Mouse (Mus musculus): ENCODE results near the gene Ltn1. TPM values are rescaled to one million over a fixed set of nuclear protein-coding genes. Genes with fewer than 3 reads are reported as not detected.
A peak's percentile ranks its signal among the peaks of the same experiment; 100 is the strongest.

The Ltn1 gene
- 5.2 and 6.9 TPM in 2 replicates for polyA plus RNA-seq (2015; fragmentation: Nextera tagmentation; extraction: Ambion mirVana)

DNA sequence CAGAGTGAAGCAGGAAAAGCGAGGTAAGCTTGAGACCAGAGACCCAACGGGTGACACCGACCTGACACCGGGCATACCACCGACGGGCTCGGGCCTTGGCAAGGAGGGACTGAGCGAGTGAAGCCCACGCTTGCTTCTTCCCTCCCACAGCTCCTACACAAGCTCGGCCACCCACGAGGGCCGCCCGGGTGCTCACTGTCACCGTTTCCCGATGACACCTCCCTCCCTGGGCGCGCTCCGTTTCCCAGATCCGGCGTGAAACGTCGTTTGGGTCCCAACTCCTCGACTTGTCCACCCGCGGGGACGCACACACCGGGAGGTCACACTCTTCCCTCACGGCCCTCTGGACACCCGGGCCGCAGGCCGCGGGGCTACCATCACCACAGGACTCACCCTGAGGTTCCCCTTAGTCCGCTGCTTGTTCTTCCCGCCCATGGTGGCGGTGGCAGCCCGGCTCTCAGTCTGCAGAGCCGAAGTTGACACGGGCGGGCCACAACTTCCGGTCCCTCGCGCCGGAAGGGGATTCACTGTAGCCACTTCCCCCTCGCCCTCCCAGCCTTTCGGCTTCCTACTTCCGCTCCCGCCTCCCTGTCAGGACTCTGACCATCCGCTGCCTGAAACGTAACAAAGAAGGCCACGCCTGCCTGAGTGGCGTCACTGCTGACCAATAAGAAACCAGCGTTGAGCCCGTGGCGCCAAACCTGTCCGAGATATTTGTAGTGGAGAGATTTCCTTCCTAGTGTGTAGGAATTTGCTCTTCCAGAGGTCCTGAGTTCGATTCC is at the start of gene Ltn1:
Gene Ltn1 (minus strand): TSS at position 580 of the 782 bp plus-strand sequence.
- Histone ChIP-seq H3K9ac (replicated peaks) (peak within 1 kb of the TSS; percentile 91), H3K36me3 (replicated peaks; ENCODE audit: insufficient read depth, low read length) (no peaks in the 10 kb centered on the region; the same call in 1 of the 2 replicates), H3K27me3 (ENCODE audit: insufficient read depth, low read length) (no peaks in the 10 kb centered on the region), H3K4me1 (ENCODE audit: insufficient read depth) (peaks cover 6% of the 10 kb centered on the region), H3K27ac (ENCODE audit: low read depth) (peak within 1 kb of the TSS; percentile 87), H3K9me3 (ENCODE audit: low read length) (no peaks in the 10 kb centered on the region), H3K4me2 (ENCODE audit: low read depth, low read length) (peak within 1 kb of the TSS; percentile 92), H3K4me3 (ENCODE audit: low read depth, low read length) (peak within 1 kb of the TSS; percentile 94)
- TF ChIP-seq EP300 (IDR thresholded peaks at IDR 0.05; ENCODE audit: low read depth) (no peak), CTCF (IDR thresholded peaks at IDR 0.05; ENCODE audit: low read depth) (no peak)
- under 1% methylated on average over 54 of the region's 56 CpGs for WGBS (ENCODE audit: insufficient replicate concordance)
- ATAC-seq = peak; percentile 100
- DNase-seq = peak; percentile 97

DNA sequence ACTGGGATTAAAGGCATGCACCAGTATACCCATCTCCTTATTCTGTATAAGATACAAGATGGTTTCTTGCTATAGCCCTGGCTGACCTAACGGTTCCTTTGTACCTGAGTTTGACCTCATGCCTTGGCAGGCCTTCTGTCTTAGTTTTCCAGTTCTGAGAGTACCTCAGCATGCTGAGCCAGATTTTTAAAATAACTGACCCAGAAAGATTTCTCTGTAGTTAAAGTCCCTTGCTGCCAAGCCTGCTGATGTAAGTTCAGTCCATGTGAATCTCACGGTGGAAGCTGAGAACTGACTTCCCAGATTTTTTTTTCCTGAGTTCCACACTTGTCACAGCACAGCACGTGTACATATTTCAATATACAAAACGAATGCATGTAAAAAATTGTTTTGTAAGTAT is 38.2 kb upstream of the Ltn1 start:
- Histone ChIP-seq H3K27me3 (ENCODE audit: insufficient read depth, low read length) (no peaks in the 10 kb centered on the region), H3K9ac (replicated peaks) (no peak overlapping the region), H3K4me2 (ENCODE audit: low read depth, low read length) (no peak overlapping the region), H3K27ac (ENCODE audit: low read depth) (no peak overlapping the region), H3K9me3 (ENCODE audit: low read length) (no peaks in the 10 kb centered on the region), H3K4me3 (ENCODE audit: low read depth, low read length) (no peak overlapping the region), H3K4me1 (ENCODE audit: insufficient read depth) (no peaks in the 10 kb centered on the region), H3K36me3 (replicated peaks; ENCODE audit: insufficient read depth, low read length) (peaks cover 57% of the 10 kb centered on the region)
- WGBS (ENCODE audit: insufficient replicate concordance) = 88% methylated on average over 4 of the region's 4 CpGs
- ATAC-seq (no peak), DNase-seq (no peak)
- TF ChIP-seq CTCF (IDR thresholded peaks at IDR 0.05; ENCODE audit: low read depth) = no peak
- no peak for TF ChIP-seq EP300 (IDR thresholded peaks at IDR 0.05; ENCODE audit: low read depth)

DNA sequence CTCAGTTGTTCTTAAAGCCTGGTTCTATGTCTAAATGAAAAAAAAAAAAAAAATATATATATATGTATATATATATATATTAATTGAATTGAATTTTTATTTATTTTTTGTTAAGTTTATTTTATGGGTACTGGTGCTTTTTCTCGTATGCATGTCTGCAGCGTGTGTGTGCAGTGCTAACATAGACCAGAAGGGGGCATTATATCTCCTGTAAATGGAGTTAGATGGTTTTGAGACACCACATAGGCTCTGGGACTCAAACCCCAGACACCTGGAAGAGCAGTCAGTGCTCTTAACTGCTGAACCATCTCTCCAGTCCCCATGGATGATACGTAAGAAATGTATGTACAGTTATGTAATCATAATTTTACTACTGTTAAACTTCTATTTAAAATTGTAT is 26.3 kb upstream of the Ltn1 start:
- H3K36me3 ChIP-seq (replicated peaks; ENCODE audit: insufficient read depth, low read length) = peaks cover 27% of the 10 kb centered on the region
- no peaks in the 10 kb centered on the region for H3K9me3 ChIP-seq (ENCODE audit: low read length)
- no peaks in the 10 kb centered on the region for H3K27me3 ChIP-seq (ENCODE audit: insufficient read depth, low read length)
- ATAC-seq (no peak), DNase-seq (no peak)
- no peak overlapping the region for H3K9ac ChIP-seq (replicated peaks)
- no peak overlapping the region for H3K4me3 ChIP-seq (ENCODE audit: low read depth, low read length)
- peaks cover 17% of the 10 kb centered on the region for H3K4me1 ChIP-seq (ENCODE audit: insufficient read depth)
- no peak overlapping the region for H3K27ac ChIP-seq (ENCODE audit: low read depth)
- no peak overlapping the region for H3K4me2 ChIP-seq (ENCODE audit: low read depth, low read length)
- 92% methylated on average over 3 of the region's 3 CpGs for WGBS (ENCODE audit: insufficient replicate concordance)
- TF ChIP-seq CTCF (IDR thresholded peaks at IDR 0.05; ENCODE audit: low read depth) (no peak), EP300 (IDR thresholded peaks at IDR 0.05; ENCODE audit: low read depth) (no peak)

DNA sequence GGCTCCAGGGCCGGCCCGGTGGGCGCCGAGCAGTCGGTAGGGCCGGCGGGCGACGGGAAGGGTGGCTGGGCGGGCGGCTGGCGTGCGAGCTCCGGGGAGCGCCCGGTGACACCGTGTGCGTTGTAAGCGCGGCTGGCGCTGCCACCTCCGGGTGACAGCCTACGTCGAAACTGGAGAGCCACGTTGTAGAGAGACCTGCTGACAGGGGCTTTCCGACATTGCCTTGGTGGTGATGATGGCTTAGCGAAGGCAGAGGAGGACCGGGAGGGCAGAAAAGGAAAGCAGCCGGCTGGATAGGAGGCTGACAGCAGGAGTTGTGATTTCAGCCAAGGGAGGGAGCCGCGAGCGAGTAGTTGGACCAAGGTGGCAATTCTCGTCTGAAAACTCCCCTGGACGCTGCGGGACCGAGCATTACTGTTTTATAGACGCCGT is 22.8 kb upstream of the Ltn1 start:
- DNase-seq = no peak
- H3K27ac ChIP-seq (ENCODE audit: low read depth) = peak overlapping the region; percentile 86
- WGBS (ENCODE audit: insufficient replicate concordance) = 1% methylated on average over 38 of the region's 38 CpGs
- TF ChIP-seq EP300 (IDR thresholded peaks at IDR 0.05; ENCODE audit: low read depth) = no peak
- no peak for TF ChIP-seq CTCF (IDR thresholded peaks at IDR 0.05; ENCODE audit: low read depth)
- H3K36me3 ChIP-seq (replicated peaks; ENCODE audit: insufficient read depth, low read length) = peaks cover 6% of the 10 kb centered on the region; the same call in 1 of the 2 replicates
- no peaks in the 10 kb centered on the region for H3K9me3 ChIP-seq (ENCODE audit: low read length)
- peak overlapping the region; percentile 86 for H3K4me2 ChIP-seq (ENCODE audit: low read depth, low read length)
- peak overlapping the region; percentile 84 for H3K4me3 ChIP-seq (ENCODE audit: low read depth, low read length)
- H3K9ac ChIP-seq (replicated peaks) = peak overlapping the region; percentile 86
- ATAC-seq = peak; percentile 74
- peaks cover 17% of the 10 kb centered on the region for H3K4me1 ChIP-seq (ENCODE audit: insufficient read depth)
- no peaks in the 10 kb centered on the region for H3K27me3 ChIP-seq (ENCODE audit: insufficient read depth, low read length)

- peak within 1 kb of the TSS; percentile 86 for H3K4me2 ChIP-seq (ENCODE audit: low read depth, low read length)
These were observed 22.2 kb upstream of the Ltn1 start, which contains the start of gene Usp16 for GRCm38 (mm10) chr16:87454419-87455179. Usp16 (plus strand) TSS chr16:87454703.

GRCm38 (mm10) chr16:87453226-87453625 is 20.8 kb upstream of the Ltn1 start:
- no peak for TF ChIP-seq CTCF (IDR thresholded peaks at IDR 0.05; ENCODE audit: low read depth)
- no peak for TF ChIP-seq EP300 (IDR thresholded peaks at IDR 0.05; ENCODE audit: low read depth)
- H3K4me2 ChIP-seq (ENCODE audit: low read depth, low read length) = no peak overlapping the region
- H3K4me1 ChIP-seq (ENCODE audit: insufficient read depth) = peaks cover 17% of the 10 kb centered on the region
- H3K36me3 ChIP-seq (replicated peaks; ENCODE audit: insufficient read depth, low read length) = no peaks in the 10 kb centered on the region
- no peak overlapping the region for H3K9ac ChIP-seq (replicated peaks)
- 76% methylated on average over 2 of the region's 2 CpGs for WGBS (ENCODE audit: insufficient replicate concordance)
- no peaks in the 10 kb centered on the region for H3K9me3 ChIP-seq (ENCODE audit: low read length)
- no peak for DNase-seq
- no peak overlapping the region for H3K27ac ChIP-seq (ENCODE audit: low read depth)
- no peak overlapping the region for H3K4me3 ChIP-seq (ENCODE audit: low read depth, low read length)
- no peak for ATAC-seq
- H3K27me3 ChIP-seq (ENCODE audit: insufficient read depth, low read length) = no peaks in the 10 kb centered on the region

More at GRCm38 (mm10) chr16:87454419-87455179, 22.2 kb upstream of the Ltn1 start, which contains the start of gene Usp16:
- no peak for TF ChIP-seq CTCF (IDR thresholded peaks at IDR 0.05; ENCODE audit: low read depth)
- peak; percentile 38; the same call in 1 of the 2 replicates for TF ChIP-seq EP300 (IDR thresholded peaks at IDR 0.05; ENCODE audit: low read depth)
- 12% methylated on average over 45 of the region's 45 CpGs for WGBS (ENCODE audit: insufficient replicate concordance)
- Histone ChIP-seq H3K4me3 (ENCODE audit: low read depth, low read length) (peak within 1 kb of the TSS; percentile 84), H3K36me3 (replicated peaks; ENCODE audit: insufficient read depth, low read length) (peaks cover 2% of the 10 kb centered on the region; the same call in 1 of the 2 replicates), H3K9ac (replicated peaks) (peak within 1 kb of the TSS; percentile 86), H3K27me3 (ENCODE audit: insufficient read depth, low read length) (no peaks in the 10 kb centered on the region), H3K27ac (ENCODE audit: low read depth) (peak within 1 kb of the TSS; percentile 86), H3K9me3 (ENCODE audit: low read length) (no peaks in the 10 kb centered on the region), H3K4me1 (ENCODE audit: insufficient read depth) (peaks cover 17% of the 10 kb centered on the region)
- DNase-seq (peak; percentile 93), ATAC-seq (peak; percentile 98)

Measured in liver, postnatal 0 days (tissue).